Mouse (Mus musculus) heart, postnatal 4 days (tissue): ENCODE results near the gene Klrg2. TPM values are rescaled to one million over a fixed set of nuclear protein-coding genes. Genes with fewer than 3 reads are reported as not detected.

Source experiments
- DNase-seq: peaks from one replicate; pipeline ENCODE4 v3.0.0; 2021
- total RNA-seq, 2 experiments: library from RNA; stranded (reverse); gene quantifications; 2 replicates each; pipeline ENCODE4 v1.2.3; 2021

The Klrg2 gene
- total RNA-seq, 2 experiments from 2014 or later, result 0.54 to 0.91 TPM

DNA sequence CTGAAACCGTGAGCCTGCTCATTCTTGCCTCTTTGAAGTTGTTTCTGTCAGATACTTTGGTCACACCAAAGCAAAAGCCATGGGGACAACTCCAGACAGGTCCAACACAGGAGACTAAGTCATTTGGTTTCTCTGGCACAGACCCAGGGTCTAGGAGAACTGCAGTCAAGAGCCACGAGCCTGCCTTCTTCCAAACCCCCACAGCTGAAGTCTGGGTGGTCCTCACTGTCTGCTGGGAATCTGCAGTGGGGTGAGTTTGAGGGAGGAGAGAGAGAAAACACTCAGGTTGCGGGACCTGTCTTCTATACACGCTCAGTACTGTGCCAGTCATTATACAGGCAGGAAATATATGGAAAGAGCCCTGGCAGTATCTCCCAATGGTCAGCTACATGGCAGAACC is 9.6 kb downstream of the Klrg2 start:
- DNase-seq, result peak; percentile 2

DNA sequence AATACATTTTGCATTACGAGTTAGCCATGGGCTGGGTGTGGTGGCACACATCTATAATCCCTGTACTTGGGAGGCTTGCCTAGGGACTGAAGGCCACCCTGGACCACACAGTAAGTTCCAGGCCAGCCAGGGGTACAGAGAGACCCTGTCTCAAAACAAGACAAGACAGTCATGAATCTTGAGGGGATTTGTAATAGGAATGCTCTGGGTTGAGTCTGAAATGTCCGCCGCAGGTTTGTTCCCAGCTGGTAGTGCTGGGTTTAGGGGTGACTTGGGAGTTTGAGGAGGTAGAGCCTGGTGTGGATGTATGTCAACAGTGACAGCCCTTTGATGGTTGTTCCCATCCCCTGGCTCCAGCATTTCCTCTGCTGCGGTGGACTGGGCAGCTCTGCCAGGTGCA is 10.0 kb downstream of the Klrg2 start:
- DNase-seq, result no peak

- DNase-seq, result no peak
Measured at GRCm38 (mm10) chr6:38626086-38626485, 11.0 kb downstream of the Klrg2 start.

- DNase-seq, result peak; percentile 52
Measured at GRCm38 (mm10) chr6:38624439-38624838, 12.6 kb downstream of the Klrg2 start.

DNA sequence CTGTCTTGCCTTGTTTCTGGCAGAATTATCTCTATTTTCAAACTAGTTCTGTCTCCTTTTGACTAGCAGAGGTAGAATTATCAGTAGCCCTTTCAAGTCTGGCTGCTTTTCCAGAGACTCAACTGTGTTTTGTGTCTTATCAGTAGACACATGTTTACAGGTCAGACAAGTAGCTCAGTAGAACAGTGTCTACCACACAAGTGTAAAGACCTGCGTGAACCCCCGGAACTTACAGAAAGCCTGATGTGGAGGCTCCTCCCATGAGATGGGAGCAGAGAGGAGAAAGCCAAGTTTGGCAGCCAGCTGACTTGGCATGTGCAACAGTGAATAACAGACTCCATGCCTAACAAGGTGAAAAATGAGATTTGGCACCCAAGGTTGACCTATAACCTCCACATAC is 13.6 kb downstream of the Klrg2 start:
- DNase-seq, result no peak

GRCm38 (mm10) chr6:38622406-38622805 is 14.6 kb downstream of the Klrg2 start:
- no peak for DNase-seq

DNA sequence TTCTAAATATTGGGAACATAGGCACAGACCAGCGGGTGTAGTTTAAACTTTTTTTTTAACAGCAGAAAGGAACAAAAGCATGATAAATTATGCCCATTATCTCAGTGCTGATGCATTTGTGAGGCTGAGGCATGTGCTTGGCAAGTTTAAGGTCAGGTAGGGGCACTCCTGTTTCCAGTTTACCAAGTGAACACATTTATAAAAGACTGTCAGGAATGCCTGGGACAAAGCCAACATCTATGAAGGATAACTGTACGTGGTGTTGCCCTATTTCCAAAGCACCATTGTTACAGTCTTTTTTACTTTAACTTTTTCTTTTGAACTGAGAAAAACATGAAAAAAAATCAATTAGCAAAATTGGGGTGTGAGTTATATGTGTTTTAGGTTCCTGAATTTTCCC is 27.1 kb downstream of the Klrg2 start:
- no peak for DNase-seq

DNA sequence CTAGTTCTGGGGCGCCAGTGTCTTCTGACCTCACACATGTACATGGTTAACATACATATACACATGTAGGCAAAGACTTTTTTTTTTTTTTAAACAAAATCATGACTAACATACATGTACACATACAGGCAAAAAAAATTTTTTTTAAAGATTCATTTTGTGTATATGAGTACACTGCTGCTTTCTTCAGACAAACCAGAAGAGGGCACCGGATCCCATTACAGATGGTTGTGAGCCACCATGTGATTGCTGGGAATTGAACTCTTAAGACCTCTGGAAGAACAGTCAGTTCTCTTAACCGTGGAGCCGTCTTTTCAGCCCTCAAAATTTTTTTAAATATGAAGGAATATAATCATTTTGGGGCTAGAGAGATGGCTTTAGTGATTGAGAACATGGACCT is 39.6 kb downstream of the Klrg2 start:
- no peak for DNase-seq

GRCm38 (mm10) chr6:38581711-38582110 is 55.3 kb downstream of the Klrg2 start:
- DNase-seq, result no peak

DNA sequence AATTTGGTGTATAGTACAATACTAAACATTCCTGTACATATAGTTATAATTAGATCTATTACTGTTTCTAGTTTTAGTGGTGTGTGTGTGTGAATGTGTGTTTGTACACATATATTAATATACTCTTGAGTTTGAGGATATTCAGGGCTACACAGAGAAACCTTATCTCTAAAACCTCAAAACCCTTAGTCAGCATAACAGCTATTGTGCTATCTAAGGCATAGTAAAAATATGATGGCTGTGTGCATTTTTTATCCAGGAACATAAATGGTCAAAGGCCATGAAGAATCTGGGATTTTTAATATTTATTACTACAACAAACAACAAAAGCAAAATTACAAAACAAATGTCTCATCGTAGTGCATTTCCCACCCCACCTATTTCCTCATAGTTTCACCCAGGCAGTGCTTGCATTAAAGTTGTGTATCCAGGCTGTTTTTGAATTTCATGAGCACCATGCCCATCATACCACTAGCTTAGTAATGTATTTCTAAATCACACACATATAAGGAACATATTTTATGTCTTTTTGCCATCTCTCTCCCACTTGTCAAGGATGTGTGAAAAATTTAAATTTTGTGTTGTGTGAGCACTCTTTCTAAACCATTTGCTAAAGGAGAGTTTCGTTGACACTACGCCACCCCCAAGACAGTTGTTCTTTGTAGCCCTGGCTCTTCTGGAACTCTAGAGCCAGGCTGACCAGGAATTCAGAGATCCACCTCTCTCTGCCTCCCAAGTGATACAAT is 56.8 kb downstream of the Klrg2 start:
- no peak for DNase-seq

DNA sequence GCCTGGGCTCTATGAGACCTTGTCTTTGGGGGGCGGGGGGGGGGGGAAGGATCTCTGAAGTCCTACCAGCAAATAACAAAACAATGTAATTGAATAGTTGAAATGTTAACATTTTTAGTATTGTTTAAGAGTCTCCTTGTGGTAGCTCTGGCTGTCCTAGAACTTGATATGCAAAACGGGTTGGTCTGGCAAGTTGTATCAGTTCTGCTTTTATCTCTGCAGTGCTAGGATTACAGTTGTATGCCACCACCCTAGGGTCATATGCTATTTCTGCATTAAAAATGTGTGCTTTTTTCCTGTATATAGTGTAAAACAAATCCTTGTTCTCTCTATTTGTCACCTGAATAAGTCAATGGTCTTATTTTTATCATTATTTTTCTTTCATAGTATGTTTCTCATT is 60.9 kb downstream of the Klrg2 start:
- DNase-seq, result no peak

Other genes with a start within 250 kb of the Klrg2 start
- gene Ubn2, start 203.3 kb downstream of the Klrg2 start, total RNA-seq, result 10 to 100 TPM; 27.5 to 29.5 TPM
- 100 to 1,000 TPM; 164 to 207 TPM for gene Fmc1, start 103.7 kb downstream of the Klrg2 start, total RNA-seq
- gene Luc7l2, start 85.9 kb downstream of the Klrg2 start, total RNA-seq, result 100 to 1,000 TPM; 145 to 147 TPM
- 1 to 10 TPM; 4.8 to 4.9 TPM for gene Clec2l, start 25.8 kb upstream of the Klrg2 start, total RNA-seq
- gene Tbxas1, start 238.2 kb upstream of the Klrg2 start, total RNA-seq, result 1 to 10 TPM in 1 of 2 experiments, under 1 TPM in 1; 0.72 to 1.2 TPM
- 10 to 100 TPM; 73.4 to 75.5 TPM for gene Hipk2, start 238.9 kb upstream of the Klrg2 start, total RNA-seq